Mouse (Mus musculus): Measurements from ENCODE around the gene Spred3.
"Not testable (repeated sequence)": the region's sequence is repeated elsewhere in the genome, so short reads cannot be mapped to it uniquely, and the experiment has no call there.

- not testable (repeated sequence) for TF ChIP-seq CTCF (IDR thresholded peaks at IDR 0.05; ENCODE audit: borderline replicate concordance, extremely low read depth, insufficient read depth, insufficient read length); POLR2A (IDR thresholded peaks at IDR 0.05; ENCODE audit: borderline replicate concordance, extremely low read depth, insufficient read depth, insufficient read length, poor library complexity, severe bottlenecking)
These were observed 40.8 kb upstream of the Spred3 start for GRCm38 (mm10) chr7:29211013-29211412.

Data from brain, embryonic 14.5 days (tissue).